In genomic region chr4:130630232-130630847, GRCm38 (mm10) we compare ENCODE assay signal across 10 mouse cellular contexts. TPM values are rescaled to one million over a fixed set of nuclear protein-coding genes. Genes with fewer than 3 reads are reported as not detected.
DNase-seq lines count a peak whose midpoint lies in the region; ATAC-seq lines count a peak whose summit lies in the region.
"Had no signal": no experiment of that assay in that cellular context is flagged by ENCODE, and none has a peak within 500 bp of the region (broad histone marks: within the 10 kb centered on the region; RNA-seq: fewer than 3 reads in every experiment).

No protein-coding gene starts in this region.

- peak; percentile 11; the same call in 1 of the 2 replicates for ATAC-seq in intestine, embryonic 16.5 days
- ATAC-seq in intestine, embryonic 15.5 days, result no peak
- ATAC-seq in hindbrain, embryonic 13.5 days (ENCODE audit: low FRiP score), result no peak

- H3K27me3 ChIP-seq in intestine, embryonic 16.5 days (replicated peaks; ENCODE audit: control insufficient read depth, insufficient read depth, low read length), result no peaks in the 10 kb centered on the region
- H3K27me3 ChIP-seq in intestine, embryonic 15.5 days (replicated peaks), result no peaks in the 10 kb centered on the region
- 0 out of 2 replicates have a peak, but pooled peaks cover 3% of the 10 kb centered on the region for H3K27me3 ChIP-seq in hindbrain, embryonic 13.5 days

- no peak overlapping the region for H3K27ac ChIP-seq in intestine, embryonic 16.5 days (ENCODE audit: low read length)
- no peak overlapping the region for H3K27ac ChIP-seq in intestine, embryonic 15.5 days
- H3K27ac ChIP-seq in hindbrain, embryonic 13.5 days, result no peak overlapping the region

- no peak overlapping the region for H3K9ac ChIP-seq in intestine, embryonic 16.5 days (ENCODE audit: low read depth, low read length)
- H3K9ac ChIP-seq in intestine, embryonic 15.5 days, result no peak overlapping the region
- H3K9ac ChIP-seq in hindbrain, embryonic 13.5 days, result no peak overlapping the region

- no peak overlapping the region for H3K4me3 ChIP-seq in intestine, embryonic 16.5 days (ENCODE audit: low read length)
- H3K4me3 ChIP-seq in intestine, embryonic 15.5 days (replicated peaks), result no peak overlapping the region
- no peak overlapping the region for H3K4me3 ChIP-seq in hindbrain, embryonic 13.5 days
- H3K4me3 ChIP-seq: erythroblast, embryonic 14.5 days had no signal

- H3K36me3 ChIP-seq in intestine, embryonic 16.5 days (ENCODE audit: control insufficient read depth, insufficient read depth, low read length), result no peaks in the 10 kb centered on the region
- no peaks in the 10 kb centered on the region for H3K36me3 ChIP-seq in intestine, embryonic 15.5 days
- H3K36me3 ChIP-seq in hindbrain, embryonic 13.5 days, result no peaks in the 10 kb centered on the region

- no peak overlapping the region for H3K4me2 ChIP-seq in intestine, embryonic 16.5 days (ENCODE audit: low read depth, low read length)
- no peak overlapping the region for H3K4me2 ChIP-seq in intestine, embryonic 15.5 days (replicated peaks)
- H3K4me2 ChIP-seq in hindbrain, embryonic 13.5 days, result no peak overlapping the region

- WGBS in intestine, embryonic 16.5 days, result 58% methylated on average over 3 of the region's 3 CpGs
- 57% methylated on average over 3 of the region's 3 CpGs for WGBS in intestine, embryonic 15.5 days
- WGBS in hindbrain, embryonic 13.5 days, result 47% methylated on average over 3 of the region's 3 CpGs

- H3K4me1 ChIP-seq in intestine, embryonic 16.5 days (ENCODE audit: control insufficient read depth, insufficient read depth, low read length), result no peaks in the 10 kb centered on the region
- no peaks in the 10 kb centered on the region for H3K4me1 ChIP-seq in intestine, embryonic 15.5 days (replicated peaks)
- H3K4me1 ChIP-seq in hindbrain, embryonic 13.5 days (replicated peaks), result 0 out of 2 replicates have a peak, but pooled peaks cover 3% of the 10 kb centered on the region

- H3K9me3 ChIP-seq in intestine, embryonic 16.5 days (ENCODE audit: control insufficient read depth, low read length), result no peaks in the 10 kb centered on the region
- no peaks in the 10 kb centered on the region for H3K9me3 ChIP-seq in intestine, embryonic 15.5 days
- no peaks in the 10 kb centered on the region for H3K9me3 ChIP-seq in hindbrain, embryonic 13.5 days

- DNase-seq in 3T3-L1 (ENCODE audit: low read depth, low spot score) (peak; percentile 70), R1 (ENCODE audit: low read depth, low spot score) (peak; percentile 81)
- DNase-seq in embryo, embryonic 11 days, result peak; percentile 9
- no peak for DNase-seq in thymus, postnatal 10 days (ENCODE audit: low spot score in 2 of 2)
- no peak for DNase-seq in heart, adult 11 months
- DNase-seq: thymus, postnatal 14 days had no signal

RNA-seq across cellular contexts. Expression of gene Pum1, which starts 32.8 kb away (rescaled TPM):
- 57.8 and 60.8 TPM in 2 replicates for polyA plus RNA-seq in intestine, embryonic 16.5 days (2015; fragmentation: Nextera tagmentation; extraction: Ambion mirVana)
- polyA plus RNA-seq in intestine, embryonic 15.5 days (2015; fragmentation: Nextera tagmentation; extraction: Ambion mirVana), result 67.2 and 71.0 TPM in 2 replicates
- polyA plus RNA-seq in hindbrain, embryonic 13.5 days (2015; fragmentation: Nextera tagmentation; extraction: Ambion mirVana), result 101 and 103 TPM in 2 replicates

RNA-seq across cellular contexts. Expression of gene Nkain1, which starts 56.4 kb away (rescaled TPM):
- 0.15 TPM in 1 of 2 replicates, not detected in the other for polyA plus RNA-seq in intestine, embryonic 16.5 days (2015; fragmentation: Nextera tagmentation; extraction: Ambion mirVana)
- polyA plus RNA-seq in intestine, embryonic 15.5 days (2015; fragmentation: Nextera tagmentation; extraction: Ambion mirVana), result 1.1 and 1.2 TPM in 2 replicates
- polyA plus RNA-seq in hindbrain, embryonic 13.5 days (2015; fragmentation: Nextera tagmentation; extraction: Ambion mirVana), result 9.5 and 10.2 TPM in 2 replicates
- polyA plus RNA-seq: erythroblast, embryonic 14.5 days had no signal

Comparison
In these comparisons a context has a peak if more than half of its experiments do, and no peak if none do; other contexts are left out.
1. DNase-seq: peak in 3T3-L1 (single experiment), R1 (single experiment) and embryo, embryonic 11 days (single experiment); none in thymus, postnatal 10 days (0 of 2) and heart, adult 11 months (single experiment).